Mouse (Mus musculus) cerebral cortex, adult 2 months (tissue): ENCODE measurements around the gene Olfr1008.

Source experiments
- WGBS: fragments of 180-500 bp; shearing (Covaris S2); methylation state at CpG from one replicate; pipeline ENCODE4 v1.1.7; 2018; 5-methylcytosine and 5-hydroxymethylcytosine counted together

Gene Olfr1008

GRCm38 (mm10) chr2:85689131-85689530 is at the start of gene Olfr1008:
TSS of gene Olfr1008 (plus strand) at chr2:85689431.

GRCm38 (mm10) chr2:85650604-85651003 is 38.6 kb upstream of the Olfr1008 start, which contains the start of gene Olfr1002:
TSS of gene Olfr1002 (minus strand) at chr2:85650704.
- 94% methylated on average over 1 of the region's 1 CpGs for WGBS

GRCm38 (mm10) chr2:85664355-85664754 is 24.9 kb upstream of the Olfr1008 start, which contains the start of gene Olfr154:
TSS of gene Olfr154 (minus strand) at chr2:85664455.

GRCm38 (mm10) chr2:85678667-85679066 is 10.6 kb upstream of the Olfr1008 start, which contains the start of gene Olfr1006:
TSS of gene Olfr1006 (minus strand) at chr2:85678767.

GRCm38 (mm10) chr2:85710680-85711079 is 21.4 kb downstream of the Olfr1008 start:
- 81% methylated on average over 2 of the region's 2 CpGs for WGBS

GRCm38 (mm10) chr2:85711159-85711558 is 21.9 kb downstream of the Olfr1008 start:
- WGBS, result 15% methylated on average over 1 of the region's 1 CpGs

GRCm38 (mm10) chr2:85715119-85715518 is 25.9 kb downstream of the Olfr1008 start, which contains the start of gene Olfr1009:
TSS of gene Olfr1009 (plus strand) at chr2:85715419.
- WGBS, result 92% methylated on average over 1 of the region's 1 CpGs

GRCm38 (mm10) chr2:85725793-85726192 is 36.6 kb downstream of the Olfr1008 start:
- WGBS, result 14% methylated on average over 3 of the region's 3 CpGs
